29 mouse cellular contexts compared by ENCODE assay signal in the genomic region with DNA sequence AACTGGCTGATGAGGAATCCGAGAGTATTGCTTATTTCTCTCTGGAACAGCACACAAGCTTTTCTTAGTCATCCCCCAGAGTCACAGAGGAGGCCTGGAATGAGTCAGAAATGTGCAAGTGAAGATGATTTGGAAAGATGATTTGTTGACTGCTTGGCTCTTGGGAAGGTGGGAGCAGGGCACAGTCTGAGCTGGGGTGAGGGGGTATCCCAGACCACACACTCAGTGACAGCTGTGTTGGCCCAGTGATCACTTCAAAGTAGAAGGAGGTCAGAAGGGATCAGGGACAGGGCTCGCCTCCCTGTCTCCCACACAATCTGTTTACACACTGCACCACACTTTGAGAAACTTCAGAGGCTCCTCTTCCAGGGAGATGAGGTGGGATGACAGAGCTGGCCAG. TPM values are rescaled to one million over a fixed set of nuclear protein-coding genes. Genes with fewer than 3 reads are reported as not detected.
A peak's percentile ranks its signal among the peaks of the same experiment; 100 is the strongest.
DNase-seq lines count a peak whose midpoint lies in the region; ATAC-seq and TF ChIP-seq lines count a peak whose summit lies in the region.
"Had no signal": no experiment of that assay in that cellular context is flagged by ENCODE, and none has a peak within 500 bp of the region (broad histone marks: within the 10 kb centered on the region; RNA-seq: fewer than 3 reads in every experiment).

No protein-coding gene starts in this region.

- WGBS in lung, postnatal 0 days: 23% methylated on average over 2 of the region's 2 CpGs

- DNase-seq in heart, adult 11 months: peak; percentile 90
- DNase-seq in heart, postnatal 4 days: no peak
- peak; percentile 13 for DNase-seq in adipocyte (ENCODE audit: low spot score)
- peak; percentile 79 for DNase-seq in lung, postnatal 0 days (ENCODE audit: low spot score)
- peak; percentile 6 for DNase-seq in telencephalon, adult 2 months (ENCODE audit: low read depth, low spot score)
- DNase-seq in thymus, postnatal 0 days (ENCODE audit: low spot score): no peak
- DNase-seq: adrenal gland, postnatal 25 days; cerebellum, adult 11 months; cerebellum, adult 9-11 months; heart, adult 2 months; heart, postnatal 36 days; kidney, adult 2 months; left cerebral cortex, postnatal 4 days; right cerebral cortex, adult 18-20 months; thymus, postnatal 36 days had no signal

- no peaks in the 10 kb centered on the region for H3K4me1 ChIP-seq in lung, postnatal 0 days (ENCODE audit: insufficient read depth, low read depth, low read length)
- H3K4me1 ChIP-seq: embryonic facial prominence, embryonic 15.5 days; limb, embryonic 15.5 days; liver, embryonic 15.5 days; neural tube, embryonic 15.5 days had no signal

- TF ChIP-seq EP300 in lung, postnatal 0 days (IDR thresholded peaks at IDR 0.05): peak; percentile 69

- no peak overlapping the region for H3K4me3 ChIP-seq in lung, postnatal 0 days (ENCODE audit: low read depth, low read length)
- H3K4me3 ChIP-seq: embryonic facial prominence, embryonic 15.5 days; heart, adult 2 months; limb, embryonic 15.5 days; liver, embryonic 15.5 days; neural tube, embryonic 15.5 days had no signal

- no peak for TF ChIP-seq CTCF in lung, postnatal 0 days (IDR thresholded peaks at IDR 0.05)

- H3K9ac ChIP-seq in lung, postnatal 0 days (replicated peaks; ENCODE audit: low read depth): no peak overlapping the region
- H3K9ac ChIP-seq: embryonic facial prominence, embryonic 15.5 days; hindbrain, embryonic 14.5 days; limb, embryonic 15.5 days; liver, embryonic 15.5 days; neural tube, embryonic 15.5 days had no signal

- peak; percentile 94 for ATAC-seq in lung, postnatal 0 days
- no peak for ATAC-seq in CD4-positive, CD25-positive, alpha-beta regulatory T cell, adult 4 months
- ATAC-seq: forebrain, embryonic 14.5 days; inflammation-experienced regulatory T-cells, adult 6 months had no signal

- H3K27me3 ChIP-seq in lung, postnatal 0 days (replicated peaks; ENCODE audit: insufficient read depth, low read length): no peaks in the 10 kb centered on the region
- H3K27me3 ChIP-seq: embryonic facial prominence, embryonic 15.5 days; limb, embryonic 15.5 days; liver, embryonic 15.5 days; neural tube, embryonic 15.5 days had no signal

- H3K27ac ChIP-seq in lung, postnatal 0 days (ENCODE audit: low read length): no peak overlapping the region
- H3K27ac ChIP-seq: embryonic facial prominence, embryonic 15.5 days; heart, adult 2 months; hindbrain, embryonic 14.5 days; kidney, postnatal 0 days; limb, embryonic 15.5 days; liver, embryonic 15.5 days; neural tube, embryonic 15.5 days had no signal

- no peak overlapping the region for H3K4me2 ChIP-seq in lung, postnatal 0 days (replicated peaks; ENCODE audit: low read depth, low read length)
- H3K4me2 ChIP-seq: embryonic facial prominence, embryonic 15.5 days; hindbrain, embryonic 14.5 days; limb, embryonic 15.5 days; liver, embryonic 15.5 days; midbrain, embryonic 11.5 days; neural tube, embryonic 15.5 days had no signal

- no peaks in the 10 kb centered on the region for H3K9me3 ChIP-seq in lung, postnatal 0 days (ENCODE audit: low read length)
- H3K9me3 ChIP-seq: embryonic facial prominence, embryonic 15.5 days; limb, embryonic 15.5 days; liver, embryonic 15.5 days; neural tube, embryonic 15.5 days had no signal

- no peaks in the 10 kb centered on the region for H3K36me3 ChIP-seq in lung, postnatal 0 days (ENCODE audit: insufficient read depth, low read length)
- H3K36me3 ChIP-seq: embryonic facial prominence, embryonic 15.5 days; limb, embryonic 15.5 days; liver, embryonic 15.5 days; neural tube, embryonic 15.5 days had no signal

RNA-seq across cellular contexts. Expression of a gene that starts 24.5 kb away (rescaled TPM):
- total RNA-seq in heart, postnatal 4 days (2021): under 1 TPM; 0.14 to 0.31 TPM
- polyA plus RNA-seq in lung, postnatal 0 days (2015; fragmentation: Nextera tagmentation; extraction: Ambion mirVana): 0.63 and 0.93 TPM in 2 replicates
- polyA plus RNA-seq in CD4-positive, CD25-positive, alpha-beta regulatory T cell, adult 4 months (2017; shearing (Covaris generic)): not detected
- polyA plus RNA-seq in thymus, postnatal 0 days (2015; fragmentation: Nextera tagmentation; extraction: Ambion mirVana): 0.06 and 0.27 TPM in 2 replicates
- total RNA-seq: common myeloid progenitor, adult 5-6 weeks had no signal
- polyA plus RNA-seq: C2C12; forebrain, embryonic 14.5 days; heart, embryonic 14.5 days; inflammation-experienced regulatory T-cells, adult 6 months; midbrain, embryonic 11.5 days; small intestine, adult 2 months had no signal

Comparison
In these comparisons a context has a peak if more than half of its experiments do, and no peak if none do; other contexts are left out.
1. DNase-seq: peak in heart, adult 11 months (single experiment), adipocyte (single experiment), lung, postnatal 0 days (single experiment) and telencephalon, adult 2 months (single experiment); none in heart, postnatal 4 days (single experiment) and thymus, postnatal 0 days (single experiment).